28 mouse cellular contexts compared by ENCODE assay signal in the genomic region with DNA sequence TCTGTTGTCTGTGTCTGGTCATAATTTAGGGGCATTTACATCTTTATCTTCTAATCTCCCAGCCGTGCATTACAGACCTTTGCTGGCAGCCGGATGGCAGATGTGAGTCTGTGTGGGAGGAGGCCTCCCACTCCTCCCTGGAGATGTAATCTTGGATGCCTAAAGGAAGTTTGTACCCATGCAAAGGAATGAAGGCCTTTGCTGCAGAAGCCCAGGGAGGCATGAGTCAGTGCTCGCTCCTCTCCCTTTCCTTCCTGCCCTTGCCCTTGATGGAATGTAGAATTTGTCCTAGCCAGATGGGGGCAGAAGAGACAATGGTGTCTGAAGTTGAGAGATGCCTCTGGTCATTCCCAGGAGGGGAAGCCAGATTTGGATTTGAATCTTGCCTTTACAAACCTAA. TPM values are rescaled to one million over a fixed set of nuclear protein-coding genes. Genes with fewer than 3 reads are reported as not detected.
A peak's percentile ranks its signal among the peaks of the same experiment; 100 is the strongest.
DNase-seq lines count a peak whose midpoint lies in the region; ATAC-seq and TF ChIP-seq lines count a peak whose summit lies in the region.
"Had no signal": no experiment of that assay in that cellular context is flagged by ENCODE, and none has a peak within 500 bp of the region (broad histone marks: within the 10 kb centered on the region; RNA-seq: fewer than 3 reads in every experiment).

No protein-coding gene starts in this region.

- TF ChIP-seq RAD21 in MEL (IDR thresholded peaks at IDR 0.05; ENCODE audit: low read depth, low read length): no peak

- H3K4me1 ChIP-seq in kidney, embryonic 14.5 days (ENCODE audit: control insufficient read depth, insufficient read depth, low read length): no peaks in the 10 kb centered on the region
- H3K4me1 ChIP-seq in MEL (ENCODE audit: control insufficient read depth in 1 of 2, insufficient read depth in 2 of 2, low read length in 2 of 2): peaks cover 3 to 8% of the 10 kb centered on the region in 2 experiments; a peak in 3 of 4 replicates
- peaks cover 9% of the 10 kb centered on the region; the same call in 1 of the 2 replicates for H3K4me1 ChIP-seq in embryonic fibroblast, embryonic 13.5 days (ENCODE audit: control insufficient read depth, insufficient read depth, low read length)
- H3K4me1 ChIP-seq in forebrain, embryonic 11.5 days (replicated peaks; ENCODE audit: control insufficient read depth, insufficient read depth, low read length): no peaks in the 10 kb centered on the region
- H3K4me1 ChIP-seq: forebrain, embryonic 13.5 days; hindbrain, embryonic 12.5 days; stomach, embryonic 15.5 days had no signal

- no peak for TF ChIP-seq POLR2A in MEL (IDR thresholded peaks at IDR 0.05; ENCODE audit: control insufficient read depth in 1 of 2, insufficient read depth in 1 of 2, low read depth in 1 of 2, low read length in 2 of 2, poor library complexity in 1 of 2)
- no peak for TF ChIP-seq POLR2A in embryonic fibroblast, embryonic 13.5 days (IDR thresholded peaks at IDR 0.05; ENCODE audit: low read depth, low read length)

- TF ChIP-seq EP300 in MEL (IDR thresholded peaks at IDR 0.05; ENCODE audit: low read depth in 1 of 2, low read length in 2 of 2): peak in 1 of 2 experiments; percentile 24; a peak in 1 of 4 replicates

- H3K9me3 ChIP-seq in kidney, embryonic 14.5 days (ENCODE audit: control insufficient read depth, low read length): no peaks in the 10 kb centered on the region
- H3K9me3 ChIP-seq in MEL (replicated peaks; ENCODE audit: insufficient read depth, low read length): no peaks in the 10 kb centered on the region
- H3K9me3 ChIP-seq in forebrain, embryonic 11.5 days (ENCODE audit: control insufficient read depth, low read length): no peaks in the 10 kb centered on the region
- H3K9me3 ChIP-seq: forebrain, embryonic 13.5 days; hindbrain, embryonic 12.5 days; limb, embryonic 15.5 days; midbrain, embryonic 15.5 days; neural tube, embryonic 15.5 days; stomach, embryonic 15.5 days had no signal

- WGBS in kidney, embryonic 14.5 days: 12% methylated on average over 3 of the region's 3 CpGs
- WGBS in forebrain, embryonic 11.5 days: 77% methylated on average over 3 of the region's 3 CpGs

- no peak overlapping the region for H3K4me2 ChIP-seq in kidney, embryonic 14.5 days (replicated peaks; ENCODE audit: low read depth, low read length)
- no peak overlapping the region for H3K4me2 ChIP-seq in forebrain, embryonic 11.5 days (ENCODE audit: low read depth, low read length, severe bottlenecking)
- H3K4me2 ChIP-seq: forebrain, embryonic 13.5 days; heart, embryonic 11.5 days; hindbrain, embryonic 12.5 days; limb, embryonic 15.5 days; midbrain, embryonic 15.5 days; neural tube, embryonic 15.5 days; stomach, embryonic 15.5 days had no signal

- no peaks in the 10 kb centered on the region for H3K36me3 ChIP-seq in kidney, embryonic 14.5 days (ENCODE audit: control insufficient read depth, insufficient read depth, low read length)
- peaks cover 0 to 3% of the 10 kb centered on the region in 2 experiments; a peak in 1 of 4 replicates for H3K36me3 ChIP-seq in MEL (ENCODE audit: control insufficient read depth in 1 of 2, insufficient read depth in 2 of 2, low read length in 2 of 2)
- H3K36me3 ChIP-seq in forebrain, embryonic 11.5 days (ENCODE audit: control insufficient read depth, insufficient read depth, low read length): no peaks in the 10 kb centered on the region
- H3K36me3 ChIP-seq: hindbrain, embryonic 12.5 days; limb, embryonic 15.5 days; midbrain, embryonic 15.5 days; neural tube, embryonic 15.5 days; stomach, embryonic 15.5 days had no signal

- peak; percentile 45; the same call in 1 of the 2 replicates for ATAC-seq in kidney, embryonic 14.5 days (ENCODE audit: low FRiP score, low TSS enrichment)
- no peak for ATAC-seq in forebrain, embryonic 11.5 days (replicated peaks; ENCODE audit: low FRiP score)
- ATAC-seq: forebrain, embryonic 13.5 days; inflammation-experienced regulatory T-cells, adult 6 months; liver, postnatal 0 days; midbrain, embryonic 15.5 days had no signal

- H3K79me2 ChIP-seq in MEL (ENCODE audit: control insufficient read depth, insufficient read depth, low read length, poor library complexity): no peaks in the 10 kb centered on the region

- H3K9ac ChIP-seq in kidney, embryonic 14.5 days (ENCODE audit: low read depth, low read length): no peak overlapping the region
- no peak overlapping the region for H3K9ac ChIP-seq in MEL (ENCODE audit: control insufficient read depth, low read depth, low read length, poor library complexity, severe bottlenecking)
- no peak overlapping the region for H3K9ac ChIP-seq in forebrain, embryonic 11.5 days (ENCODE audit: low read length)
- H3K9ac ChIP-seq: forebrain, embryonic 13.5 days; hindbrain, embryonic 12.5 days; limb, embryonic 15.5 days; liver, postnatal 0 days; midbrain, embryonic 15.5 days; neural tube, embryonic 15.5 days; stomach, embryonic 15.5 days had no signal

- no peak overlapping the region for H3K4me3 ChIP-seq in kidney, embryonic 14.5 days (ENCODE audit: low read length)
- no peak overlapping the region for H3K4me3 ChIP-seq in MEL (ENCODE audit: control insufficient read depth in 1 of 2, insufficient read depth in 1 of 2, low read depth in 2 of 2, low read length in 2 of 2)
- no peak overlapping the region for H3K4me3 ChIP-seq in embryonic fibroblast, embryonic 13.5 days (ENCODE audit: insufficient read depth, low read length)
- no peak overlapping the region for H3K4me3 ChIP-seq in forebrain, embryonic 11.5 days (ENCODE audit: low read depth, low read length)
- H3K4me3 ChIP-seq: forebrain, embryonic 13.5 days; hindbrain, embryonic 12.5 days; layer of hippocampus, adult 2 months; limb, embryonic 15.5 days; midbrain, embryonic 15.5 days; neural tube, embryonic 15.5 days; stomach, embryonic 15.5 days had no signal

- H3K27me3 ChIP-seq in kidney, embryonic 14.5 days (ENCODE audit: control insufficient read depth, insufficient read depth, low read length): no peaks in the 10 kb centered on the region
- H3K27me3 ChIP-seq in MEL (ENCODE audit: control insufficient read depth in 1 of 2, insufficient read depth in 2 of 2, low read length in 2 of 2): 0 out of 4 replicates have a peak, but pooled peaks cover 0 to 1% of the 10 kb centered on the region in 2 experiments
- H3K27me3 ChIP-seq in forebrain, embryonic 11.5 days (ENCODE audit: control insufficient read depth, insufficient read depth, low read length): no peaks in the 10 kb centered on the region
- H3K27me3 ChIP-seq: forebrain, embryonic 13.5 days; hindbrain, embryonic 12.5 days; limb, embryonic 15.5 days; midbrain, embryonic 15.5 days; neural tube, embryonic 15.5 days; stomach, embryonic 15.5 days had no signal

- no peak overlapping the region for H3K27ac ChIP-seq in kidney, embryonic 14.5 days (ENCODE audit: low read depth, low read length)
- H3K27ac ChIP-seq in MEL (ENCODE audit: control insufficient read depth, low read depth, low read length): no peak overlapping the region
- peak overlapping the region; percentile 30; the same call in 1 of the 2 replicates for H3K27ac ChIP-seq in embryonic fibroblast, embryonic 13.5 days (ENCODE audit: insufficient read depth, low read length)
- H3K27ac ChIP-seq in forebrain, embryonic 11.5 days (ENCODE audit: low read depth, low read length): no peak overlapping the region
- H3K27ac ChIP-seq: forebrain, embryonic 13.5 days; hindbrain, embryonic 12.5 days; layer of hippocampus, adult 2 months; limb, embryonic 15.5 days; midbrain, embryonic 15.5 days; neural tube, embryonic 15.5 days; stomach, embryonic 15.5 days had no signal

- peak in 1 of 3 experiments; percentile 24; a peak in 1 of 6 replicates for TF ChIP-seq CTCF in MEL (IDR thresholded peaks at IDR 0.05 in 2 of 3, conservative IDR thresholded peaks at IDR 0.05 in 1 of 3; ENCODE audit: control insufficient read depth in 1 of 3, insufficient read depth in 1 of 3, low read depth in 2 of 3, low read length in 3 of 3, poor library complexity in 1 of 3, severe bottlenecking in 1 of 3)
- TF ChIP-seq CTCF in embryonic fibroblast, embryonic 13.5 days (IDR thresholded peaks at IDR 0.05; ENCODE audit: borderline replicate concordance, insufficient read depth, low read length): no peak

- DNase-seq in kidney, postnatal 36 days: no peak
- DNase-seq in 3T3-L1 (ENCODE audit: low read depth, low spot score) (peak; percentile 89), MEL (ENCODE audit: low read depth, low spot score) (no peak)
- no peak for DNase-seq in forebrain, embryonic 11.5 days (ENCODE audit: low spot score)
- DNase-seq in T-cell, adult 2 months (ENCODE audit: low spot score): no peak
- DNase-seq: adrenal gland, adult 8-10 months; cerebellum, adult 11-12 months; cerebellum, postnatal 14 days; embryo, embryonic 11 days; heart, postnatal 10 days; kidney, postnatal 10 days; layer of hippocampus, postnatal 36 days; liver, postnatal 0 days; lung, postnatal 14 days; thymus, adult 2 months had no signal

TF ChIP-seq in MEL, 35 proteins besides CTCF, POLR2A, EP300 and RAD21:
- TF ChIP-seq GATA1 (IDR thresholded peaks at IDR 0.05; ENCODE audit: low read depth, low read length) (0 out of 2 replicates have a peak, but pooled peaks have one; percentile 18), GABPA (IDR thresholded peaks at IDR 0.05; ENCODE audit: low read depth, low read length) (no peak)

RNA-seq across cellular contexts. Expression of a gene that starts 32.4 kb away (rescaled TPM):
- polyA plus RNA-seq in kidney, embryonic 14.5 days (2014; fragmentation: Nextera tagmentation; extraction: Ambion mirVana): 8.8 and 10.0 TPM in 2 replicates
- 2.7 and 3.9 TPM in 2 replicates for total RNA-seq in MEL (2012; rRNA removed)
- 10 to 100 TPM in 1 of 2 experiments, not detected in 1; 11.0 TPM for polyA plus RNA-seq in MEL (2012; ENCODE audit: insufficient read depth in 1 of 2, insufficient read length in 2 of 2, low read depth in 1 of 2, low replicate concordance in 2 of 2, missing spikeins in 1 of 2)
- 18.0 and 25.0 TPM in 2 replicates for polyA plus RNA-seq in embryonic fibroblast, embryonic 13.5 days (2011; ENCODE audit: insufficient read length, low read depth, missing spikeins)
- 8.8 and 9.1 TPM in 2 replicates for polyA plus RNA-seq in forebrain, embryonic 11.5 days (2014; fragmentation: Nextera tagmentation; extraction: Ambion mirVana)

RNA-seq across cellular contexts. Expression of a gene that starts 32.7 kb away (rescaled TPM):
- 0.09 and 0.23 TPM in 2 replicates for polyA plus RNA-seq in kidney, embryonic 14.5 days (2014; fragmentation: Nextera tagmentation; extraction: Ambion mirVana)
- not detected in 2 replicates for total RNA-seq in MEL (2012; rRNA removed)
- polyA plus RNA-seq in MEL (2012; ENCODE audit: insufficient read depth in 1 of 2, insufficient read length in 2 of 2, low read depth in 1 of 2, low replicate concordance in 2 of 2, missing spikeins in 1 of 2): not detected
- polyA plus RNA-seq in embryonic fibroblast, embryonic 13.5 days (2011; ENCODE audit: insufficient read length, low read depth, missing spikeins): not detected in 2 replicates
- polyA plus RNA-seq in forebrain, embryonic 11.5 days (2014; fragmentation: Nextera tagmentation; extraction: Ambion mirVana): not detected in 2 replicates
- total RNA-seq: adrenal gland, adult 8-10 months; granulocyte monocyte progenitor cell, adult 5-6 weeks; heart, postnatal 10 days; megakaryocyte, adult 5-6 weeks had no signal
- polyA plus RNA-seq: heart, embryonic 11.5 days; hindbrain, embryonic 12.5 days; inflammation-experienced regulatory T-cells, adult 6 months; liver, postnatal 0 days had no signal
